Mouse (Mus musculus) kidney, postnatal 10 days (tissue): ENCODE results near the gene Dctn3.
A peak's percentile ranks its signal among the peaks of the same experiment; 100 is the strongest.
"Not testable (repeated sequence)": the region's sequence is repeated elsewhere in the genome, so short reads cannot be mapped to it uniquely, and the experiment has no call there.

Experiments
- DNase-seq: peaks from one replicate; pipeline ENCODE4 v3.0.0; 2021; ENCODE audit warnings: mixed read lengths

Gene Dctn3

DNA sequence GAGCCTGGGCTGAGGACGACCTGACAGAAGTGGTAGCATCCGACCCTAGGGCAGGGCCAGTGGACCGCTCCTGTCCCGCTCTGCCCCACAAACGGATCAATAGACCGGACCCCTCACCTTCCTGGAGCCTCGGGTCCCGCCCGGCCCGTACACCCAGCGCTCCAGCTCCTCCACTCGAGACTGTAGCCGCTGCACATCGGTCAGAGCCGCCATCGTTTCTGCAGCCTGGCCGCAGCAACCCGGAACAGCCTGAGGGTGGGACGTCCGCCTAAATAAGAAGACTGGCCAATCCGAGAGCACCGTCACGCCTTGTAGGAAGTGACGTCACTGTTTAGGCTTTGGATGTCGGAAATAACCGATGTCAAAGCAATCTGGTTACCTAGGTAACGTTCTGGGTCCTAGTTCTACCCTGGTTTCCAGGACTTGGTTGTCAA, at the start of gene Dctn3:
Gene Dctn3, minus strand, starts transcription at position 253 of the 434 bp plus-strand sequence.
- DNase-seq: peak; percentile 93

- not testable (repeated sequence) for DNase-seq
These were observed 44.3 kb upstream of the Dctn3 start for GRCm38 (mm10) chr4:41767301-41767700.

GRCm38 (mm10) chr4:41763176-41763575, 40.2 kb upstream of the Dctn3 start:
- DNase-seq: not testable (repeated sequence)

DNA sequence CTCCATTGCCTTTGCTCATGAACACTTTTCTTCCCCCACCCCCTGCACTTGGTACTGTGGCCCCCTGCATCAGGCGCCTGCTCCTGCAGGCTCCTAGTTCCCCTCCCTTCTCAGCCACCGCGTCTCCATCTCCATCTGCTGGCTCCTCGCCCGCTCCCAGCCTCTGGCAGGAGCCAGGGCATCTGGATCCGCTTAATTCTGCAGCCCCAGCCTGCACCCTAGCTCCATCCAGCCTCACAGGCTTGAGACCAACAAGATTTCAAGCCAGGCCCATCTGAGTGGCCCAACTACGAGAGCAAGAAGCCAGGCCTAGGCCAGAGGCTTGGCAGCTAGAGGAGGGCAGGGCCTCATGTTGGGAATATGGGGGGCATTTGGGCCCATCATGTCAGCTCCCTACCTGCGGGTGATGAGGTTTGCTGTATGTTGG, 39.7 kb upstream of the Dctn3 start:
- DNase-seq: peak; percentile 73

GRCm38 (mm10) chr4:41762099-41762687, 39.2 kb upstream of the Dctn3 start:
- peak; percentile 70 for DNase-seq

GRCm38 (mm10) chr4:41761680-41762079, 38.7 kb upstream of the Dctn3 start:
- DNase-seq: no peak

DNA sequence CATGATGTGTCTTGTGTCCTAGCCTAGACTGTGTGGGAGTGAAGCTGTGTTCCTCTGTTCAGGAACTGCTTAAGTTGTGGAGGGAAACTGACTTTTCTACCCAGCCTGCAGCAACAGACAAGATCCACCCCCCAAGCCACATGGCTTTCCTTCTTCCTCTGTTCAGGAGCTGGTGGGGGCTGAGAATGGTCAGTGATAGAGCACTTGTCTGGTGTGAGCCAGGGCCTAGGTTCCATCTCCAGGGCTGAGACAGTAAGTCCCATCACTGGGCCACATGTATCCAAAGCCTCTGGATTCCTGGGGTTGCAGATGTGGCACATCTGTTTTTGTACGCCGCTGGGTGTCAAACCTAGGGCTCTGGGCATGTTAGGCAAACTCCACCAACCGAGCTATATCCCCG, 37.9 kb upstream of the Dctn3 start:
- DNase-seq: peak; percentile 33

DNA sequence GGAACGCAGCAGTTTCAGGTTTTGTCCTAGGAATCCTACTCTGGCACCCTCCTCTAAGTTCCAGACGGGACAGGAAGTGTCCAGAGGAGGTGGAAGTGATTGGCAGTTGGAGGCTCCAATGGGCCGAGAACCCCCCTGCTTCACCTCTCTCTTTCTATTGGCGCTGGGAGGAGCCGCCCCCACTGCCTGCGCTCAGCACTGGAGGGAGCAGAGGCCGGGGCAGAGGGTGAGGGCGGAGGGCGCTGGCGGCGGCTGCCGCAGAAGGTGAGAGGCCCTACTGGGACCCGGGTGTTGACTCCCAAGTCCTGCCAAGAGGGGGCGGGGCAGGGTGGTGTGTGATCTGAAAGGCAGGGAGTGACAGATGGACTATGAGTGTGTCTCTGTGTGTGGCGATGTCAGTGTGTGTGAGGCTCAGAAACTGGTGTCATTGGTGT, 37.3 kb upstream of the Dctn3 start:
- peak; percentile 95 for DNase-seq

GRCm38 (mm10) chr4:41759656-41760287, 36.8 kb upstream of the Dctn3 start:
- DNase-seq: peak; percentile 30

GRCm38 (mm10) chr4:41759206-41759605, 36.2 kb upstream of the Dctn3 start:
- DNase-seq: peak; percentile 87

- DNase-seq: no peak
These were observed 35.7 kb upstream of the Dctn3 start for GRCm38 (mm10) chr4:41758701-41759100.

- peak; percentile 65 for DNase-seq
These were observed 35.1 kb upstream of the Dctn3 start for GRCm38 (mm10) chr4:41758021-41758420.

DNA sequence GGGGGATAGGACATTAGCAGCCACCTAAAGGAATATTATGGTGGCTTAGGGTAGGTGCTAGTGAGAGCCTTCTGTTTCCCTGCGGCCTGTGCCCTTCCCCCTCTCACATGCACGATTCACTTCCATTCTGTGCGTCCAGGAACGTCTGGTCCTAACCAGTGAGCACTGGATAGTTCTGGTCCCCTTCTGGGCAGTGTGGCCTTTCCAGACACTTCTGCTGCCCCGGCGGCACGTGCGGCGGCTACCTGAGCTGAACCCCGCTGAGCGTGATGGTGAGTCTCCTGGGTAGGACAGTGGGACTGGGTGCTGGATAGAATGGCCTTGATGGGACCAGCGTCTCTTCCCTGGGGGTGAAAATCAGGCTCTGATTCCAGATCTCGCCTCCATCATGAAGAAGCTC, 34.4 kb upstream of the Dctn3 start:
- DNase-seq: peak; percentile 46

GRCm38 (mm10) chr4:41756440-41756839, 33.5 kb upstream of the Dctn3 start:
- DNase-seq: no peak

- DNase-seq: peak; percentile 92
These were observed 32.7 kb upstream of the Dctn3 start, which contains the start of gene Sigmar1 for GRCm38 (mm10) chr4:41755338-41756305. Gene Sigmar1 (minus strand): TSS chr4:41756157.

DNA sequence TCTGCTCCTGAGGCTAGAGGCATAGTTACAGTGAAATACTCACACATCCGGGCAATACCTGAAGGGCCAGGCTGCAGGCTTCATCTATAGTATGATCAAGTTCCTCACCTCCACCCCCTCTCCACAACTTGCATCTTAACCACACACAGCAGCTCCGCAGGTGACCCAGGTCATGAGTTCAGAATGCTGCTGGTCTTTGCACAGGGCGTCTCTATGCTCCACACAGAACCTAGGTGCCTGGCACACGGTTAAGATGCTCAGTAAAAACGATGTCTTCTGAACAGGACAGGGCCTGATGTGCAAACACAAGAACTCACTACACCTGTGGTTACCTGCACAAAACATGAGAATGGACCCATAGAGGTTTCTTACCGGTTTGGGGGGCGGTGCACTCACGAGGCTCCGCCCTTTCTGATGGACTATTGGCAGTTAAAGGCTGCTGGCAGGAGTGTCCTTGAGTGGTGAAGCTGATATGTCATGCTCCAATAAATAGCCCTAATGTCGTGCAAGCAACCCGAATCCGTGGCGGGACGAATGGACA, 31.9 kb upstream of the Dctn3 start, which contains the start of gene Galt:
Gene Galt, plus strand, starts transcription at position 432 of the 541 bp plus-strand sequence.
- DNase-seq: no peak

DNA sequence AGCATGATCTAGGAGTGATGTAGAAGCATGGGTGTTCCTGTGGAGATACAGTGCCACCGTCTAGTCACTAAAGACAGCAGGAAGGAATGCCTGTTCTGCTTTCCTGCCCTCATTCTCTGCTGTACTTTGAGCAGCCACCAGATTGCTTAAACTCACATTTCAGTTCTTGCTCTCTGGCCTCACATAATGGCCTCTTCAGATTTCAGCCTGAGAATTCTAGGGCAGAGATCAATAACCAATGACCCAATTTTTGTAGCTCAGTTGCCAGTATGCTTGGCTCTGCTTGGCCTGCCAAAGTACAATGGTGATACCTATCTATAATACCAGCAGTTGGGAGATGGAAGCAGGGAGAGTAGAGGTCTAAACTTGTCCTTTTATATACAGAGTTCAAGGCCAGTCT, 22.1 kb upstream of the Dctn3 start:
- DNase-seq: no peak

- no peak for DNase-seq
These were observed 21.2 kb upstream of the Dctn3 start for GRCm38 (mm10) chr4:41744131-41744530.

DNA sequence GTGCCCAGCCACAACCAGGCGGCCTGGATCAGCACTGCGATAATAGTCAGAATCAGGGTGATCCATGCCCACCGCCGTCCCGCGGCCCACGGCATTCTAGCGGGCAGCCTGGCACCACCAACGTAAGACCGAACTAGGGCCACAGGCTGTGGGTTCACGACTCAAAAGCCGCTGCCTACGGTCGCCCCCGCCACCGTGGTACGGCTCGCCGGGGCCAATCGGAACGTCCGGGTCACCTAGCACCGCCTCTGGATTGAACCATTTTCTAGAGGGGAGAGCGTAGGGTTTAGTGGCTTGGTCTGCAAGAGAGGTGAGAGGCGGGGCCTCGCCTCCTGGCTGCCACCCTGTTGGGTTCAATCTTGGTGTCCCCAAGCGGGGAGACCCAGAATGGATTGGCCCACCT, 18.2 kb upstream of the Dctn3 start:
- peak; percentile 94 for DNase-seq

DNA sequence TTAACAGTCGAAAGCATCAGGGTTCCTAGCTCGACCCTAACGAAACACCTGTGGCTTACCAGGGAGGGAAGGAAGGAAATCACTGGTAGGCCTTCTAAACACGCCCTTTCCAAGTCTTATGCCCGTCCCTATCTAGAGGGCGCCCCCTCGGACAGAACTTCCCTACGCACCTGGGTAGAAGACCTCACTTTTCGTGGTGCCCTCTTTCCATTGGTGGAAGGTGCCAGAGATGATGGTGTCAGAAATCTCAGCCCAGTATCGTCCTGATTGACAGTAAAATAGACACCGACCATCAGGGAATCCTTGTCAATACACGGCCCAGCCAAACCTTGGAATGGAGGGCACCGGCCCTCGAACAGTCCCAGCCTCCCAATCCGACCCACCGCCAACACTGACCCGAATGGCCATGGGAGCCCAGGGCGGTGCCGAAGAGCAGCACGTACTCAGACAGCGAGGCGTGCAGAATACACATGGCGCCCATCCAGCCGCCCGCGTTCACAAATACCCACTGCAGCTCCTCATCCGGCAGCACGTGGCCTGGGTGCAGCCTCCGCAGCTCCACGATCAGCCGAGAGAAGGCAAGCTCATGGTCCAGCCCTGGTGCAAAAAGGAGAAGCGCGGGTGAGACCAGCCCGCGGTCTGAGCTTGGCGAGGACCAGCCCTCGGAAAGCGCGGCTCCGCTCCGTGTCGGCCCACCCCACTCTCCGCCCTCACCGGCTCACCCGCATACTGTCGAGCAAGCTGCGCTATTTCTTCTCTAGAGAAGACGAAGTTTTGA, 17.6 kb upstream of the Dctn3 start:
- DNase-seq: no peak

- DNase-seq: no peak
These were observed 16.3 kb upstream of the Dctn3 start for GRCm38 (mm10) chr4:41739260-41739659.

DNA sequence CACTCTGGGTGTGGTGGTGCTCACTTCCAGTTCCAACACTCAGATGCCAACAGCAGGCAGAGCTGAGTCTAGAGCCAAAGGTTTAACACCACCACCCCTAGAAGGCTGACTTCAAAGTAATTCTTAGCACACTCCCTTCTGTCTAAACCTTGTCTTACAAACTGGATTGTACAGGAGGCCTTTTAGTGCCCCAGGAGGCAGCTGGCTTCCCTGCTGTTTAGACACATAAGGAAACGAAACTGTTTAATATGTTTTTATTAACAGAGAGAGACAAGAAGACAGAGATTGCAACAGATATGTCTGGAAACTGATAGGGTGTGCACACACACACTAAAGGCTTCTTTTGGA, 15.3 kb upstream of the Dctn3 start:
- no peak for DNase-seq
